Mouse (Mus musculus): Measurements from ENCODE around the gene Lyz1. TPM values are rescaled to one million over a fixed set of nuclear protein-coding genes. Genes with fewer than 3 reads are reported as not detected.

The Lyz1 gene
- not detected for polyA plus RNA-seq (2017; shearing (Covaris generic))

GRCm38 (mm10) chr10:117292671-117293070 is at the start of gene Lyz1:
TSS of gene Lyz1 (minus strand) at chr10:117292868.

GRCm38 (mm10) chr10:117282049-117282448 is 10.6 kb downstream of the Lyz1 start, which contains the start of gene Lyz2:
TSS of gene Lyz2 (minus strand) at chr10:117282321.

GRCm38 (mm10) chr10:117238603-117239002 is 54.1 kb downstream of the Lyz1 start, which contains the start of gene 9530003J23Rik:
TSS of gene 9530003J23Rik (minus strand) at chr10:117238703.

Other genes starting within 250 kb of the Lyz1 start
- not detected for gene Lrrc10, start 247.5 kb downstream of the Lyz1 start, polyA plus RNA-seq (2017; shearing (Covaris generic))
- gene Cct2, start 229.1 kb downstream of the Lyz1 start, polyA plus RNA-seq (2017; shearing (Covaris generic)) = 170 TPM
- 16.9 TPM for gene Frs2, start 144.3 kb downstream of the Lyz1 start, polyA plus RNA-seq (2017; shearing (Covaris generic))
- 60.9 TPM for gene Yeats4, start 68.4 kb downstream of the Lyz1 start, polyA plus RNA-seq (2017; shearing (Covaris generic))
- gene 9530003J23Rik, start 54.2 kb downstream of the Lyz1 start, polyA plus RNA-seq (2017; shearing (Covaris generic)) = 0.30 TPM
- 0.39 TPM for gene Lyz2, start 10.5 kb downstream of the Lyz1 start, polyA plus RNA-seq (2017; shearing (Covaris generic))
- gene Cpsf6, start 87.1 kb upstream of the Lyz1 start, polyA plus RNA-seq (2017; shearing (Covaris generic)) = 111 TPM